Mouse (Mus musculus) heart, postnatal 0 days (tissue): ENCODE data around the gene Mettl17. TPM values are rescaled to one million over a fixed set of nuclear protein-coding genes. Genes with fewer than 3 reads are reported as not detected.
A peak's percentile ranks its signal among the peaks of the same experiment; 100 is the strongest.

Experiments
- ATAC-seq: fragments of 200-750 bp; cut with Nextera tagmentation; 2 replicates; pipeline ENCODE4 v1.8.0; 2017; ENCODE audit warnings: low read depth, moderate number of reproducible peaks, moderate library complexity; ENCODE audit not compliant: insufficient read depth
- DNase-seq: peaks from one replicate; pipeline ENCODE4 v3.0.0-alpha.2; 2016; ENCODE audit warnings: low spot score
- H3K27ac ChIP-seq: fragments of 300-500 bp; sonication (generic); 2 replicates; pipeline ENCODE4 v1.5.1; 2014; ENCODE audit warnings: low read depth, mild to moderate bottlenecking
- H3K27me3 ChIP-seq: fragments of 300-500 bp; sonication (generic); 2 replicates; pipeline ENCODE4 v1.6.1; 2014; ENCODE audit warnings: low read length, mixed read lengths; ENCODE audit not compliant: control insufficient read depth, insufficient read depth
- H3K36me3 ChIP-seq: fragments of 300-500 bp; sonication (generic); replicated peaks from 2 replicates; pipeline ENCODE4 v1.6.1; 2014; ENCODE audit warnings: low read length, mixed read lengths; ENCODE audit not compliant: control insufficient read depth, insufficient read depth
- H3K4me1 ChIP-seq: fragments of 300-500 bp; sonication (generic); 2 replicates; pipeline ENCODE4 v1.6.1; 2014; ENCODE audit warnings: antibody characterized with exemption; ENCODE audit not compliant: control insufficient read depth, insufficient read depth
- H3K4me2 ChIP-seq: fragments of 300-500 bp; sonication (generic); 2 replicates; pipeline ENCODE4 v1.6.1; 2014; ENCODE audit warnings: low read depth, mild to moderate bottlenecking, low read length, moderate library complexity
- H3K4me3 ChIP-seq: fragments of 300-500 bp; sonication (generic); 2 replicates; pipeline ENCODE4 v1.5.1; 2014; ENCODE audit warnings: low read depth, low read length
- H3K9ac ChIP-seq: fragments of 300-500 bp; sonication (generic); replicated peaks from 2 replicates; pipeline ENCODE4 v1.6.1; 2014; ENCODE audit warnings: low read depth, low read length, mixed read lengths
- H3K9me3 ChIP-seq: fragments of 300-500 bp; sonication (generic); replicated peaks from 2 replicates; pipeline ENCODE4 v1.6.1; 2016; ENCODE audit warnings: low read length; ENCODE audit not compliant: control insufficient read depth
- CTCF ChIP-seq: IDR thresholded peaks from 2 replicates; pipeline ENCODE4 v1.5.1; 2016; ENCODE audit warnings: antibody characterized with exemption, control low read depth, low read depth
- EP300 ChIP-seq: IDR thresholded peaks from 2 replicates; pipeline ENCODE4 v1.6.1; 2016; ENCODE audit warnings: antibody characterized with exemption, low read depth
- WGBS: fragments of 180-500 bp; shearing (Covaris S2); extraction: QIAGEN DNeasy Blood & Tissue Kit; methylation state at CpG from one replicate; pipeline ENCODE4 v1.1.7; 2014; 5-methylcytosine and 5-hydroxymethylcytosine counted together
- polyA plus RNA-seq: library from polyadenylated mRNA; unstranded; fragments of >200 nt; fragmentation: Nextera tagmentation; extraction: Ambion mirVana; gene quantifications from 2 replicates; pipeline ENCODE4 v1.2.1, GENCODE M21; 2015
- total RNA-seq: library from RNA; depleted of rRNA; stranded (reverse); fragments of >200 nt; gene quantifications from 2 replicates; pipeline ENCODE4 v1.2.3, GENCODE M21; 2014; ENCODE audit warnings: low replicate concordance

The Mettl17 gene
- total and polyA plus RNA-seq, 2 experiments from 2014 or later = 21.6 to 27.2 TPM

DNA sequence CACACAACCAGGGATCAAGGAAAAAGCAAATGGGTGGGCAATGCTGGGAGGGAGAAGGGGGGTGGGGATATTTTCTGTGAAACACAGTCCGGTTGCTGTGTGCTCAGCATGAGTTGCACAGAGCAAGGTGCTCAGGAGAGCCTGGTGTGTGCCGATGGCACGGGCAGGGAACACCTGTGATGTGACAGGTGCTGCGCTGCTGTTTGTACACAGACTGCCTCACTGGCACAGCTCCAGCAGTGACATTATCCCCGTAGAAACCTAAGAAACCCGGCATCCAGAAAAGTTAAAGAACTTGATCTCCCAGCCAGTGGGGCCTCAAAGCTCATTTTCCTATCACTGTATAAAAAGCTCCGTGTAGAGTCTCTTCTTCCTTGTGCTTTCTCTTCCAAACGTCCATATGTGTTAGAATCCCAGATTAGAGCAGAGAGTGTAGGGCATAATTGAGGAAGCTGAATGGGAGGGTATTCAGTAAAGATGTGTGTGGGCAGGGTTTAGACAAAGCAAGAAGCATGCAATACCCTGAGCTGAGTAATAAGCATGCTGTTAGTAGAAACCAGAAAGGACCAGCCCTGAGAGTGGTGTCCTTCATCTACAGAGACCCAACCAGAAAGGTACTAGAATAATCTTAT lies 12.0 kb downstream of the Mettl17 start:
- no peak overlapping the region for H3K9ac ChIP-seq
- H3K9me3 ChIP-seq = no peaks in the 10 kb centered on the region
- no peaks in the 10 kb centered on the region for H3K4me1 ChIP-seq
- DNase-seq = no peak
- WGBS = 74% methylated on average over 8 of the region's 8 CpGs
- H3K27ac ChIP-seq = no peak overlapping the region
- no peaks in the 10 kb centered on the region for H3K27me3 ChIP-seq
- TF ChIP-seq CTCF (no peak), EP300 (no peak)
- no peak overlapping the region for H3K4me2 ChIP-seq
- no peak overlapping the region for H3K4me3 ChIP-seq
- peaks cover 15% of the 10 kb centered on the region for H3K36me3 ChIP-seq
- no peak for ATAC-seq

DNA sequence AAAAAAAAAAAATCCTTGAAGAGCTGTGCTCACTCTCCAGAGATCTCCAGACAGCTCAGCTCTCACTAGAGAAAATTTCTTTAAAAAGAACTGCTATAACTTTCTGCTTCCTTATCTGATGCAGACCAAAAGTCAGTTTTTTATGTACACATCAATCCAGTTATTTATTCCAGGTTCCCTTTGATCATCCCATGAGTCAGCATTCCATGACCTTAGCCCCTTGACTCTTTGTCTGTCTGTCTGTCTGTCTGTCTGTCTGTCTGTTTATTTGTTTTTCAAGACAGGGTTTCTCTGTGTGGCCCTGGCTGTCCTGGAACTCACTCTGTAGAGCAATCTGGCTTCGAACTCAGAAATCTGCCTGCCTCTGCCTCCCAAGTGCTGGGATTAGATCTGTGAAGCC lies 14.7 kb downstream of the Mettl17 start:
- ATAC-seq (no peak), DNase-seq (no peak)
- WGBS = 91% methylated on average over 1 of the region's 1 CpGs
- Histone ChIP-seq H3K9me3 (no peaks in the 10 kb centered on the region), H3K36me3 (0 out of 2 replicates have a peak, but pooled peaks cover 3% of the 10 kb centered on the region), H3K4me2 (no peak overlapping the region), H3K27ac (no peak overlapping the region), H3K4me1 (no peaks in the 10 kb centered on the region), H3K27me3 (no peaks in the 10 kb centered on the region), H3K9ac (no peak overlapping the region), H3K4me3 (no peak overlapping the region)
- TF ChIP-seq CTCF = no peak

DNA sequence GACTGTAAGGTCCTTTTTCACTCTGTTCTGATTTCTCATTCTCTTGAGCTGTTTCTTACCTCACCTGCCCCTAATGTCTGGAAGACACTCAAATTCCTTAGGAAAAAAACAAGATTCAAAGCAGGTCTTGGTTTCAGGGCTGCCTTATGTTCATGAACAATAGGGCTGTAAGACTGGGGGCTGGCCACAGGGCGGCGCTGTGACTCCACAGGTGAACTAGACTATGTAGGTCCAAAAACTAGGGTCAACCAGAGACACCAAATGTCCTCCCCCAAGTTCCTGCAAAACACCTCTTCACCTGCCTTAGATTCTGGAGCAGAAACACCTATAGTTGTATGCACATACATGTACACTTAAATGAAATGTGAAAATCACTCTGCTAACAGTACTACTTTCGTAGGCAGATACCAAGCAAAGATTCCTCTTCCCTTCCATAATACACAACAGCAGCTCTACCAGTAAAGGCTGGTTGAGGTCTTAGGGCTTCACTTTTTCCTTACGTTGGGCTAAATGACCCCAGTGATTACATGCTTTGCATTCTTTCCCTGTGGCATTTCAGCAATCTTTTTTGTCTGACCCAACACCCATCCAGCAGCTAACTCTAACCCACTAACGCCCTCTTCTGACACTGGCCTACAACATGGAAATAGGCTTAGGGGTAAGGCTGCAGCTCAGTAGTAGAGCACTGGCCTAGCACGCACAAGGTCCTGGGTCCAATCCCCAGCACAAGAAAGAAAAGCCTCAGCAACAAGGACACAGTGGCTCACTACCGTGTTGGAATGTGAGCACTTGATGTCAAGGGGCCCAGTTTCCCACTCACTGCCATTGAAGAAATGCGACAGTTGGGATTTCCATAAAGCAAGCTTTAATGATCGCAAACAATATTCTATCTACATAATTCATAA lies 18.4 kb downstream of the Mettl17 start:
- no peak overlapping the region for H3K27ac ChIP-seq

DNA sequence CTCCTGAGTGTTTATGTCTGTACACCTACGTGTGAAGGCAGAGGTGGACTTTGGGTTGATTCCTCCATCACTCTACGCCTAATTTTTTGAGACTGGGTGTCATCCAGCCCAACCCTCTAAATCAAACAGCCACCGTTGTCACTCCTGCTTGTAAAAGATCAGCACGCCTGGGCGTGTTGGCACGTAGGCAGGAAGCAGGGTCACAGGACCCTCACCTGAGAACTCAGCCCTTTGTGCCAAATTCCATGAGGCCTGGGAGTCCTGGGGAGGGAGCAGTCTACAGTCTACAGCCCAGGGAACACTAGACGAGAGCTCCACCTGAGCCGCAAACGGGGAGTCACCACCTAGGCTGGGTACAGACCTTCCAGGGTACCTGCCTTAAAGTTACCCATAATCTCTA lies 19.1 kb downstream of the Mettl17 start:
- Histone ChIP-seq H3K27me3 (no peaks in the 10 kb centered on the region), H3K9me3 (no peaks in the 10 kb centered on the region), H3K36me3 (peaks cover 36% of the 10 kb centered on the region), H3K4me2 (no peak overlapping the region), H3K4me1 (no peaks in the 10 kb centered on the region), H3K4me3 (no peak overlapping the region), H3K9ac (no peak overlapping the region), H3K27ac (no peak overlapping the region)
- DNase-seq = no peak
- WGBS = 77% methylated on average over 9 of the region's 9 CpGs
- TF ChIP-seq CTCF = no peak
- no peak for TF ChIP-seq EP300
- no peak for ATAC-seq

More for the DNA sequence above, 18.4 kb downstream of the Mettl17 start:
- WGBS = 42% methylated on average over 9 of the region's 9 CpGs
- Histone ChIP-seq H3K27me3 (no peaks in the 10 kb centered on the region), H3K9ac (no peak overlapping the region), H3K4me1 (no peaks in the 10 kb centered on the region), H3K36me3 (peaks cover 29% of the 10 kb centered on the region), H3K4me2 (no peak overlapping the region), H3K9me3 (no peaks in the 10 kb centered on the region), H3K4me3 (no peak overlapping the region)
- TF ChIP-seq CTCF = peak; percentile 93
- no peak for TF ChIP-seq EP300
- ATAC-seq (peak; percentile 78), DNase-seq (peak; percentile 74)

DNA sequence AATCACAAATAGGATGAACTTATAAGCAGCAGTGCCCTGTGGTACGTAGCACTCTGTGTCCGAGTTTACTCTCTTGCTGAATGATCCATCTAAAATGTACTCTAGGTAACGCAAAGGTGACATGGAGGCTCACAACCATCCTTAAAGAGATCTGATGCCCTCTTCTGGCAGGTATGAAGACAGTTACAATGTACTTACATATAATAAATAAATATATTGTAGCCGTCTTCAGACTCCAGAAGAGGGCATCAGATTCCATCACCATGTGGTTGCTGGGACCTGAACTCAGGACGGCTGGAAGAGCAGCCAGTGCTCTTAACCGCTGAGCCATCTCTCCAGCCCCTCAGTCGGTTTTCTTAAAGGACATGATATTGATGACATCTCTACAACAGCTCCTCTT lies 20.1 kb downstream of the Mettl17 start:
- peak; percentile 44 for TF ChIP-seq CTCF
- TF ChIP-seq EP300 = no peak
- no peak overlapping the region for H3K4me3 ChIP-seq
- no peaks in the 10 kb centered on the region for H3K9me3 ChIP-seq
- 62% methylated on average over 7 of the region's 7 CpGs for WGBS
- no peak for DNase-seq
- H3K9ac ChIP-seq = no peak overlapping the region
- no peaks in the 10 kb centered on the region for H3K4me1 ChIP-seq
- no peaks in the 10 kb centered on the region for H3K27me3 ChIP-seq
- H3K36me3 ChIP-seq = peaks cover 45% of the 10 kb centered on the region
- H3K27ac ChIP-seq = no peak overlapping the region
- H3K4me2 ChIP-seq = no peak overlapping the region
- ATAC-seq = no peak
